Mouse (Mus musculus): ENCODE results near the gene Epb41l4b. TPM values are rescaled to one million over a fixed set of nuclear protein-coding genes. Genes with fewer than 3 reads are reported as not detected.

Gene Epb41l4b
- polyA plus RNA-seq, 1 experiment, result 37.4 TPM

DNA sequence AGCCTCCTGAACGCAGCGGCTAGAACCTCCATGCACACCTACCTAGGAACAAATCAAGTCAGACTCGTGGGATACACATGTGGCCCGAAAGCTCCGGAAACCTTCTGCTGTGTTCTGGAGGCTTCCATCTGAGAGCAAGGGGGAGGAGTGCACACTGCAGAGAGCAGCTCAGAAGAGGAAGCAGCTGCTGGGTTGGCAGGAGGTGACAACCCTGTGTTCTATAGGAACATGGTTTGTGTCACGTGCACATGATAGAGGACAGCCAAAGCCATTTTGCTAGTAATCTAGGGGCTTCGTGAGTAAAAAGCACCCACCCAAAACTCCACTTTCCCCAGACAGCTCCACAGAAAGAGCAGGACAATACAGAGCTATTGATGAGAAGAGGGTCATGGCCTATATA, 149.9 kb downstream of the Epb41l4b start:
- peaks cover 3% of the 10 kb centered on the region; the same call in 1 of the 2 replicates for H3K4me1 ChIP-seq (ENCODE audit: control insufficient read depth, insufficient read depth, low read length)
- TF ChIP-seq CTCF (IDR thresholded peaks at IDR 0.05; ENCODE audit: borderline replicate concordance, insufficient read depth, low read depth, low read length) (no peak), POLR2A (IDR thresholded peaks at IDR 0.05; ENCODE audit: borderline replicate concordance, insufficient read depth, low read length) (no peak)
- WGBS, result 42% methylated on average over 7 of the region's 7 CpGs
- no peaks in the 10 kb centered on the region for H3K27me3 ChIP-seq (ENCODE audit: control insufficient read depth, insufficient read depth, low read length)
- DNase-seq, result no peak
- H3K4me3 ChIP-seq (replicated peaks; ENCODE audit: insufficient read depth, low read depth, low read length), result no peak overlapping the region
- no peak overlapping the region for H3K27ac ChIP-seq (ENCODE audit: insufficient read depth, low read length)

DNA sequence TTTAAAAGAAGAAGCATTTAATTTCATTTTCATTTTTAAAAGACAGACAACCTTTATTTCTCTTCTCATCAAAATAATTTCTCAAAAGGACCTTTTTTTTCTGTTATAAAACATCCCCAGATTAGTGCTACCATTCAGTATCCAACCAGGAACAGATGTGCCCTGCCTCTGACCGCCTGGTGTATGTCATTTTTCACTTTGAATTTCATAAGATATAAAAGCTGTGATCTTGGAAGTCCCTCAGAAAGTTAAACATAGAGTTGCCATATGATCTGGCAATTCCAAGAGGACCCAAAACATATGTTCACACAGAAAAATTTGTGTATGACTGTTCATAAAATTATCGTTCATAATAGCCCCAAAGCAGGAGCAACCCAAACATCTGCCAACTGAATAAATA, 151.3 kb downstream of the Epb41l4b start:
- Histone ChIP-seq H3K27ac (ENCODE audit: insufficient read depth, low read length) (no peak overlapping the region), H3K4me1 (ENCODE audit: control insufficient read depth, insufficient read depth, low read length) (peaks cover 12% of the 10 kb centered on the region; the same call in 1 of the 2 replicates), H3K27me3 (ENCODE audit: control insufficient read depth, insufficient read depth, low read length) (no peaks in the 10 kb centered on the region), H3K4me3 (replicated peaks; ENCODE audit: insufficient read depth, low read depth, low read length) (no peak overlapping the region)
- TF ChIP-seq POLR2A (IDR thresholded peaks at IDR 0.05; ENCODE audit: borderline replicate concordance, insufficient read depth, low read length), result no peak
- no peak for TF ChIP-seq CTCF (IDR thresholded peaks at IDR 0.05; ENCODE audit: borderline replicate concordance, insufficient read depth, low read depth, low read length)
- 68% methylated on average over 2 of the region's 2 CpGs for WGBS
- DNase-seq, result no peak

DNA sequence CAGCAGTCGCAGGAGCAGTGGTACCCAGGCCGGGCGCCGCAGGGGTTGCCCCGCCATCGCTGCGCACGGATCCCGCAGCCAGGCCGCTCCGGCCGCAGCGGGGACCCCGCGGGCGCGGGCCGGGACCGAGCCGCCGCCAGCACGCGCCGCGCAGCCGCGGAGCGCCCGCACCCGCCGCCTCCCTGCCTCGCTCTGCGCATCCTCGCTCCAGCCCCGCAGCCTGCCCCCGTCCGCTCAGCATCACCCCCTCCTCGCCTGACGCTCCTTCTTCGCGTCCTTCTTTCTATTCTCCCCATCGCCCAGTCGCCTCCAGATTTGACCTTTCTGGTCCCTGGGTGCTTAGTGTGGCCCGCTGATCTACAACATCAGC, 153.0 kb downstream of the Epb41l4b start, which contains the start of gene Frrs1l:
Gene Frrs1l (minus strand): TSS at position 177 of the 370 bp plus-strand sequence.
- H3K4me1 ChIP-seq (ENCODE audit: control insufficient read depth, insufficient read depth, low read length), result peaks cover 13% of the 10 kb centered on the region
- no peaks in the 10 kb centered on the region for H3K27me3 ChIP-seq (ENCODE audit: control insufficient read depth, insufficient read depth, low read length)
- peak within 1 kb of the TSS; percentile 82 for H3K27ac ChIP-seq (ENCODE audit: insufficient read depth, low read length)
- TF ChIP-seq CTCF (IDR thresholded peaks at IDR 0.05; ENCODE audit: borderline replicate concordance, insufficient read depth, low read depth, low read length) (no peak), POLR2A (IDR thresholded peaks at IDR 0.05; ENCODE audit: borderline replicate concordance, insufficient read depth, low read length) (0 out of 2 replicates have a peak, but pooled peaks have one; percentile 28)
- H3K4me3 ChIP-seq (replicated peaks; ENCODE audit: insufficient read depth, low read depth, low read length), result peak within 1 kb of the TSS; percentile 93
- WGBS, result 2% methylated on average over 43 of the region's 44 CpGs
- DNase-seq, result peak; percentile 82 to 84

DNA sequence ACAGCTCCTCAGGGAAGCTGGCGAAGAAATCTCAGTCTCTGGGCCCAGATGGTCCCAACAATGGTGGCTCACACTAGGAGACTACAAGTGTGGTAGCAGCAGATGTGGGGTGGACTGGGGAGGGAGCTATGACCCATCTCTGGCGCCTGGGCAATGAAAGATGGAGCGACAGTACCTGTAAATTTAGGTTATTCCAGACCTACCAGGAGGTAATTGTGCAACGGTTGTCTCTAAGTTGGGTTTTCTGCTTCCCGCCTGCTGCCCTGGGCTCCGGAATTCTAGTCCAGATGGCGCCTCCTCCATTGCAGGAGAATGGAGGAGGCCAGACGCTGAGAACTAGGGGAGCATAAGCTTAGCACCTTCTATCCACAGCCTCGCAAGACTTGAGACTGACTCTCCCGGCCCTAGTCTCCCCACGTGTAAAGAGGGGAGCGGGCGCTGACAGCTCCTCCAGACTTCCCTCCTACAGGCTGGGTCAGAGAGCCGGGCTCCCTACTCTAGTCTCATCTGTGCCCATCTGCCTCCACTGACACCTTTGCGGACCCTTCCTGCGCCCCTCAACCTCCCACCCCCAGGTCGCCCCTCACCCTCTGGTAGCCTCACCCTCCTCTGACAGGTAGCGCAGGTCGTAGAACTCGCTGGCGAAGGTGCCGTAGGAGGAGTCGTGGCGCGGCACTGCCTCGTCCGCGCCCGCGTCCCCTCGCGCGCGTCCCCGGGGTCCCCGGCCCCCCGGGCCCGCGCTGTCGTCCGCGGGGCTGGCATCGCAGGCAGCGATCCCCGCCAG, 153.6 kb downstream of the Epb41l4b start:
- peak overlapping the region; percentile 82 for H3K27ac ChIP-seq (ENCODE audit: insufficient read depth, low read length)
- WGBS, result 1% methylated on average over 45 of the region's 45 CpGs
- TF ChIP-seq POLR2A (IDR thresholded peaks at IDR 0.05; ENCODE audit: borderline replicate concordance, insufficient read depth, low read length) (0 out of 2 replicates have a peak, but pooled peaks have one; percentile 4), CTCF (IDR thresholded peaks at IDR 0.05; ENCODE audit: borderline replicate concordance, insufficient read depth, low read depth, low read length) (no peak)
- peak; percentile 78 to 83 for DNase-seq
- peaks cover 13% of the 10 kb centered on the region for H3K4me1 ChIP-seq (ENCODE audit: control insufficient read depth, insufficient read depth, low read length)
- H3K4me3 ChIP-seq (replicated peaks; ENCODE audit: insufficient read depth, low read depth, low read length), result peak overlapping the region; percentile 85
- H3K27me3 ChIP-seq (ENCODE audit: control insufficient read depth, insufficient read depth, low read length), result no peaks in the 10 kb centered on the region

DNA sequence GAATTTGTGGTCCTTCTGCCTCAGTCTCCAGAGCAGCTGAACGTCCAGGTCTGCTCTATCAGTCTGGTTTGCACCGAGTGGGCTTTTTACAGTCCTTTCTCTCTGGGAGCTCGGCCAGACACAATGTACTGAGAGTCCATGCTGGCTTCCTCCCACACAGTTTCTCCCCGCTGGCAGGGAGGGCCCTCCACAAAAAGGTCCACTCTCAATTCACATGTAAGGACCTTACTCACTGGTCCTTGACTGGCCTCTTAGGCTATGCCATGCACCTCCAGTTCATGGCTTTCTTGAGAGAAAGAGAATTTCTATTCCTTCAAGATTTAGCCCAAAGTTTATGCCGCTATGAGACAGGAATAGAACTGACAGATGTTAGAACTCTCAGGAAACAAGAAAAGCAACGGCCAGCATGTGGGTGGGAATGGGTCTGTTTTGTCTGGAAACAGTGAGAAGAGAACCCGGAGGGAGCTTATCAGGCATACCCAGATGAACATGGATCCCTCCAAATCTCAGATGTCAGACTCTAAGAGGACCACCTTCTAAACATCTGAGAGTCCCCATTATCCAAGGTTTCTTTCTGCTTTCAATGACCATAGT, 177.6 kb downstream of the Epb41l4b start:
- Histone ChIP-seq H3K27ac (ENCODE audit: insufficient read depth, low read length) (no peak overlapping the region), H3K4me3 (replicated peaks; ENCODE audit: insufficient read depth, low read depth, low read length) (no peak overlapping the region), H3K27me3 (ENCODE audit: control insufficient read depth, insufficient read depth, low read length) (no peaks in the 10 kb centered on the region), H3K4me1 (ENCODE audit: control insufficient read depth, insufficient read depth, low read length) (no peaks in the 10 kb centered on the region)
- peak in 1 of 2 experiments; percentile 34 for DNase-seq
- 24% methylated on average over 7 of the region's 7 CpGs for WGBS
- TF ChIP-seq CTCF (IDR thresholded peaks at IDR 0.05; ENCODE audit: borderline replicate concordance, insufficient read depth, low read depth, low read length), result no peak

DNA sequence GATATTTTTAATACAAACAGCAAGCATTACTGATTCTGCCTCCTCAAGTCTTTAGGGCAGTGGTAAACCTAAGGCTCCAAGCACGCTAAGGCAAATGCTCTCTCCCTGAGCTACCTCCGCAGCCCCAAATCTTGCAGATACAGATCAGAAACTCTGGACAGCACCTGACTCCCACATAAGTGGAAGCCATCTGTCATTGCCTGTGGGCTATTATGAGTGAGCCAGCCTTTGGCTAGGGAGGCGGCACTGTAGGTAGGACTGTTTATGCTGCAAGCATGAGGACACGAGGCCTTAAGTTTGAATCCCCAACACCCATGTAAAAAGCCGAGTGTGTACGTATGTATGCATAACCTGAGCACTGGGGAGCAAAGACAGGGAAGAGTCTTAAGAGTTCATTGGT, 179.6 kb downstream of the Epb41l4b start:
- peak; percentile 66 to 80 for DNase-seq

DNA sequence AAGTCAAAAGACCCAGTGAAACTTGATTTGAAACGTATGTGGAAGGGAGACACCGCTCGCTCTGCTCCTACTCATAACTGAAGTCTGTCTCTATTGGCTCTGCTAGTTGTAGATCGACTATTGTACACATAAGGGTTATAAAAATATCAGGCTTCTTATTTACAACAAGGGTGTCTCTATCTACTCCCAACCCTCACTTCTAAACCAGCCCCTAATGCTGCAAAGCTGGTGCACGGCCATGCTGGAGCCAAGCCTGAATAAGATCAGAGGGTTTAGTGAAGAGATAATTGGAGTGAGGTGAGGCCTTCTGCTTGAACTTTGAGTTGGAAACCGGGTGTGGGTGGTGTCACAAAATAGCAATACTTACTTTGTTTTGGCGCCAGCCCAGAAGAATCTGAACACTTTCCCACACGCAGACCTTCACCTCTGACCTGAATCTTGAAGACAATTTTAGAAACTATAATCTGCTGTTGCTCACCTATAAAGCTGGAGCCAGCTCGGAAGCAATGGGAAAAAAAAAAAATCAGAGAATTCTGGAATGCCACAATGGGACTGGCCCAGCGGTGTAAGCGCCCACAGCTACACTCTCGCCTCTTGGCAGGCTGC, 181.8 kb downstream of the Epb41l4b start:
- no peak overlapping the region for H3K27ac ChIP-seq (ENCODE audit: insufficient read depth, low read length)
- no peak overlapping the region for H3K4me3 ChIP-seq (replicated peaks; ENCODE audit: insufficient read depth, low read depth, low read length)
- TF ChIP-seq POLR2A (IDR thresholded peaks at IDR 0.05; ENCODE audit: borderline replicate concordance, insufficient read depth, low read length), result no peak
- no peak for TF ChIP-seq CTCF (IDR thresholded peaks at IDR 0.05; ENCODE audit: borderline replicate concordance, insufficient read depth, low read depth, low read length)
- no peaks in the 10 kb centered on the region for H3K4me1 ChIP-seq (ENCODE audit: control insufficient read depth, insufficient read depth, low read length)
- DNase-seq, result no peak
- no peaks in the 10 kb centered on the region for H3K27me3 ChIP-seq (ENCODE audit: control insufficient read depth, insufficient read depth, low read length)
- WGBS, result 86% methylated on average over 12 of the region's 12 CpGs

More for the DNA sequence above, 179.6 kb downstream of the Epb41l4b start:
- Histone ChIP-seq H3K27me3 (ENCODE audit: control insufficient read depth, insufficient read depth, low read length) (no peaks in the 10 kb centered on the region), H3K4me1 (ENCODE audit: control insufficient read depth, insufficient read depth, low read length) (no peaks in the 10 kb centered on the region), H3K4me3 (replicated peaks; ENCODE audit: insufficient read depth, low read depth, low read length) (no peak overlapping the region), H3K27ac (ENCODE audit: insufficient read depth, low read length) (no peak overlapping the region; the same call in 1 of the 2 replicates)
- no peak for TF ChIP-seq CTCF (IDR thresholded peaks at IDR 0.05; ENCODE audit: borderline replicate concordance, insufficient read depth, low read depth, low read length)
- no peak for TF ChIP-seq POLR2A (IDR thresholded peaks at IDR 0.05; ENCODE audit: borderline replicate concordance, insufficient read depth, low read length)
- 32% methylated on average over 6 of the region's 6 CpGs for WGBS

Measured in cerebellum, adult 2 months (tissue).